Mouse (Mus musculus): ENCODE results near the gene 2510039O18Rik.

DNA sequence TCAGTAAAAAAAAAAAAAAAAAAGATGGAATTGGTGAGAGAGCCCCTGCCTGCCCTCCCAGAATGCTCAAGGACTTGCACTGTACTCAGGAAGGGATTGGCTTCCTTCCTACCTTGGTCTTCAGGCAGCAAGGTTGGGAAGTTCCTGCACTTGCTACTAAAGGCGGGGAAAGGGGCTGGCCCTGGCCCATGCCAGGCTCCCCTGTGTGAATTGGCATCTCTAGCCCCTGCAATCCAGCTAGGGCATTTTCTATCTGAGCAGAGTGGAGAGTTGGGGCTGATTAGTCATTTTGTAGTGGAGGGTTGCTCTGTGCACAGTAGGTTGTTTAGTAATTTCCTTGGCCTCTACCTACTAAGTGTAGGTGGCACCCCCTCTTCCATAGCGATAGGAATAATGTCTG, 28.1 kb downstream of the 2510039O18Rik start:
- no peak for TF ChIP-seq CTCF (IDR thresholded peaks at IDR 0.05; ENCODE audit: borderline replicate concordance, extremely low read depth, insufficient read depth, insufficient read length)
- TF ChIP-seq POLR2A (IDR thresholded peaks at IDR 0.05; ENCODE audit: borderline replicate concordance, extremely low read depth, insufficient read depth, insufficient read length, poor library complexity, severe bottlenecking), result no peak

All from brain, embryonic 14.5 days (tissue).